Mouse (Mus musculus) ES-Bruce4 (cell line): ENCODE measurements around the gene Rgcc.

Experiments used
- CTCF ChIP-seq: IDR thresholded peaks from one replicate; pipeline ENCODE4 v1.8.1; 2011; ENCODE audit warnings: low read depth, low read length
- POLR2A ChIP-seq: IDR thresholded peaks from one replicate; pipeline ENCODE4 v1.8.1; 2011; ENCODE audit warnings: low read length; ENCODE audit not compliant: insufficient read depth

- TF ChIP-seq POLR2A (no peak), CTCF (no peak)
Observed at GRCm38 (mm10) chr14:79259062-79259779, 42.2 kb downstream of the Rgcc start.
